Mouse (Mus musculus) neural tube, embryonic 13.5 days (tissue): ENCODE results near the gene C1qtnf5. TPM values are rescaled to one million over a fixed set of nuclear protein-coding genes. Genes with fewer than 3 reads are reported as not detected.
A peak's percentile ranks its signal among the peaks of the same experiment; 100 is the strongest.

Experiments used
- ATAC-seq: fragments of 200-750 bp; cut with Nextera tagmentation; 2 replicates; pipeline ENCODE4 v1.8.0; 2017; ENCODE audit warnings: low read depth, mild to moderate bottlenecking, moderate TSS enrichment, moderate library complexity
- H3K27ac ChIP-seq: fragments of 300-500 bp; sonication (generic); replicated peaks from 2 replicates; pipeline ENCODE4 v1.5.1; 2015; ENCODE audit warnings: moderate library complexity, mild to moderate bottlenecking, inconsistent platforms
- H3K27me3 ChIP-seq: fragments of 300-500 bp; sonication (generic); 2 replicates; pipeline ENCODE4 v1.6.1; 2015; ENCODE audit warnings: mild to moderate bottlenecking, inconsistent platforms
- H3K36me3 ChIP-seq: fragments of 300-500 bp; sonication (generic); 2 replicates; pipeline ENCODE4 v1.6.1; 2015; ENCODE audit warnings: mild to moderate bottlenecking, inconsistent platforms
- H3K4me1 ChIP-seq: fragments of 300-500 bp; sonication (generic); replicated peaks from 2 replicates; pipeline ENCODE4 v1.6.1; 2015; ENCODE audit warnings: inconsistent platforms
- H3K4me2 ChIP-seq: fragments of 300-500 bp; sonication (generic); 2 replicates; pipeline ENCODE4 v1.6.1; 2015; ENCODE audit warnings: inconsistent platforms, mild to moderate bottlenecking, moderate library complexity
- H3K4me3 ChIP-seq: fragments of 300-500 bp; sonication (generic); 2 replicates; pipeline ENCODE4 v1.5.1; 2015; ENCODE audit warnings: mild to moderate bottlenecking, inconsistent platforms
- H3K9ac ChIP-seq: fragments of 300-500 bp; sonication (generic); 2 replicates; pipeline ENCODE4 v1.6.1; 2015; ENCODE audit warnings: moderate library complexity, mild to moderate bottlenecking, inconsistent platforms
- H3K9me3 ChIP-seq: fragments of 300-500 bp; sonication (generic); 2 replicates; pipeline ENCODE4 v1.6.1; 2016; ENCODE audit warnings: inconsistent platforms
- WGBS: fragments of 180-500 bp; shearing (Covaris S2); methylation state at CpG from one replicate; pipeline ENCODE4 v1.1.7; 2015; 5-methylcytosine and 5-hydroxymethylcytosine counted together
- polyA plus RNA-seq: library from polyadenylated mRNA; unstranded; fragments of >200 nt; fragmentation: Nextera tagmentation; extraction: Ambion mirVana; gene quantifications from 2 replicates; pipeline ENCODE4 v1.2.1, GENCODE M21; 2015

C1qtnf5 gene
- polyA plus RNA-seq, 1 experiment from 2014 or later: 3.6 TPM

GRCm38 (mm10) chr9:44094737-44095136 lies 12.3 kb upstream of the C1qtnf5 start:
- no peak overlapping the region for H3K4me3 ChIP-seq
- peaks cover 13% of the 10 kb centered on the region; the same call in 1 of the 2 replicates for H3K36me3 ChIP-seq
- no peaks in the 10 kb centered on the region for H3K9me3 ChIP-seq
- ATAC-seq: no peak
- 90% methylated on average over 3 of the region's 3 CpGs for WGBS
- no peak overlapping the region for H3K4me2 ChIP-seq
- no peaks in the 10 kb centered on the region for H3K27me3 ChIP-seq
- no peak overlapping the region for H3K9ac ChIP-seq
- H3K27ac ChIP-seq: no peak overlapping the region
- peaks cover 17% of the 10 kb centered on the region for H3K4me1 ChIP-seq

GRCm38 (mm10) chr9:44095781-44096180 lies 11.3 kb upstream of the C1qtnf5 start:
- no peak for ATAC-seq
- H3K4me1 ChIP-seq: peaks cover 17% of the 10 kb centered on the region

GRCm38 (mm10) chr9:44096536-44096935 lies 10.5 kb upstream of the C1qtnf5 start:
- no peak overlapping the region for H3K9ac ChIP-seq
- H3K4me3 ChIP-seq: no peak overlapping the region
- no peaks in the 10 kb centered on the region for H3K27me3 ChIP-seq
- peaks cover 17% of the 10 kb centered on the region for H3K4me1 ChIP-seq
- WGBS: 20% methylated on average over 9 of the region's 9 CpGs
- peak; percentile 72 for ATAC-seq
- H3K27ac ChIP-seq: no peak overlapping the region
- H3K9me3 ChIP-seq: no peaks in the 10 kb centered on the region
- H3K4me2 ChIP-seq: no peak overlapping the region
- peaks cover 9% of the 10 kb centered on the region; the same call in 1 of the 2 replicates for H3K36me3 ChIP-seq

More at GRCm38 (mm10) chr9:44095781-44096180, 11.3 kb upstream of the C1qtnf5 start:
- no peak overlapping the region for H3K9ac ChIP-seq
- no peaks in the 10 kb centered on the region for H3K9me3 ChIP-seq
- no peaks in the 10 kb centered on the region for H3K27me3 ChIP-seq
- H3K27ac ChIP-seq: no peak overlapping the region
- WGBS: 89% methylated on average over 9 of the region's 9 CpGs
- no peak overlapping the region for H3K4me3 ChIP-seq
- H3K4me2 ChIP-seq: no peak overlapping the region
- H3K36me3 ChIP-seq: peaks cover 13% of the 10 kb centered on the region; the same call in 1 of the 2 replicates

GRCm38 (mm10) chr9:44101490-44101889 lies 5.6 kb upstream of the C1qtnf5 start, which contains the start of gene Mfrp:
Mfrp (plus strand) TSS chr9:44101729.
- Histone ChIP-seq H3K27ac (no peak within 1 kb of the TSS), H3K4me1 (peaks cover 11% of the 10 kb centered on the region), H3K4me3 (no peak within 1 kb of the TSS), H3K36me3 (peaks cover 8% of the 10 kb centered on the region; the same call in 1 of the 2 replicates), H3K9me3 (no peaks in the 10 kb centered on the region), H3K27me3 (no peaks in the 10 kb centered on the region), H3K9ac (no peak within 1 kb of the TSS), H3K4me2 (no peak within 1 kb of the TSS)
- WGBS: 75% methylated on average over 9 of the region's 9 CpGs
- ATAC-seq: no peak

- Histone ChIP-seq H3K36me3 (peaks cover 8% of the 10 kb centered on the region; the same call in 1 of the 2 replicates), H3K27ac (no peak overlapping the region), H3K4me2 (no peak overlapping the region), H3K9me3 (no peaks in the 10 kb centered on the region), H3K9ac (no peak overlapping the region), H3K27me3 (no peaks in the 10 kb centered on the region), H3K4me3 (no peak overlapping the region), H3K4me1 (peaks cover 41% of the 10 kb centered on the region)
- 92% methylated on average over 7 of the region's 7 CpGs for WGBS
- no peak for ATAC-seq
These were observed 2.2 kb upstream of the C1qtnf5 start for GRCm38 (mm10) chr9:44104881-44105280.

- Histone ChIP-seq H3K4me2 (no peak overlapping the region), H3K27me3 (no peaks in the 10 kb centered on the region), H3K9ac (no peak overlapping the region), H3K27ac (no peak overlapping the region), H3K4me3 (no peak overlapping the region), H3K9me3 (no peaks in the 10 kb centered on the region), H3K36me3 (peaks cover 8% of the 10 kb centered on the region; the same call in 1 of the 2 replicates), H3K4me1 (peaks cover 50% of the 10 kb centered on the region)
- 87% methylated on average over 10 of the region's 10 CpGs for WGBS
- ATAC-seq: no peak
These were observed 1.3 kb upstream of the C1qtnf5 start for GRCm38 (mm10) chr9:44105781-44106180.

GRCm38 (mm10) chr9:44106182-44106581 lies 863 bp upstream of the C1qtnf5 start:
- peaks cover 8% of the 10 kb centered on the region; the same call in 1 of the 2 replicates for H3K36me3 ChIP-seq
- H3K27ac ChIP-seq: peak overlapping the region; percentile 72
- no peak overlapping the region for H3K4me3 ChIP-seq
- no peaks in the 10 kb centered on the region for H3K9me3 ChIP-seq
- H3K4me2 ChIP-seq: no peak overlapping the region
- 0 out of 2 replicates have a peak overlapping the region, but pooled peaks have one; percentile 60 for H3K9ac ChIP-seq
- ATAC-seq: no peak
- H3K4me1 ChIP-seq: peaks cover 52% of the 10 kb centered on the region
- WGBS: 95% methylated on average over 7 of the region's 7 CpGs
- no peaks in the 10 kb centered on the region for H3K27me3 ChIP-seq

- ATAC-seq: no peak
- Histone ChIP-seq H3K27me3 (no peaks in the 10 kb centered on the region), H3K36me3 (peaks cover 8% of the 10 kb centered on the region; the same call in 1 of the 2 replicates), H3K4me3 (no peak overlapping the region), H3K9ac (peak overlapping the region; percentile 60; the same call in 1 of the 2 replicates), H3K4me1 (peaks cover 53% of the 10 kb centered on the region), H3K9me3 (no peaks in the 10 kb centered on the region), H3K4me2 (peak overlapping the region; percentile 33; the same call in 1 of the 2 replicates), H3K27ac (peak overlapping the region; percentile 72)
- WGBS: 68% methylated on average over 4 of the region's 4 CpGs
These were observed 449 bp upstream of the C1qtnf5 start for GRCm38 (mm10) chr9:44106596-44106995.

GRCm38 (mm10) chr9:44107557-44108179 lies 623 bp downstream of the C1qtnf5 start:
- H3K4me2 ChIP-seq: peak overlapping the region; percentile 33
- no peaks in the 10 kb centered on the region for H3K9me3 ChIP-seq
- peak overlapping the region; percentile 72 for H3K27ac ChIP-seq
- no peak overlapping the region for H3K4me3 ChIP-seq
- H3K27me3 ChIP-seq: no peaks in the 10 kb centered on the region
- H3K9ac ChIP-seq: peak overlapping the region; percentile 60
- peaks cover 8% of the 10 kb centered on the region; the same call in 1 of the 2 replicates for H3K36me3 ChIP-seq
- peaks cover 63% of the 10 kb centered on the region for H3K4me1 ChIP-seq
- 39% methylated on average over 25 of the region's 25 CpGs for WGBS
- ATAC-seq: peak; percentile 12; the same call in 1 of the 2 replicates

GRCm38 (mm10) chr9:44108269-44109055 lies 1.4 kb downstream of the C1qtnf5 start:
- Histone ChIP-seq H3K9ac (peak overlapping the region; percentile 60), H3K4me3 (no peak overlapping the region)

GRCm38 (mm10) chr9:44109360-44110095 lies 2.5 kb downstream of the C1qtnf5 start:
- H3K4me1 ChIP-seq: peaks cover 70% of the 10 kb centered on the region
- H3K36me3 ChIP-seq: peaks cover 3% of the 10 kb centered on the region; the same call in 1 of the 2 replicates
- H3K27ac ChIP-seq: peak overlapping the region; percentile 49; the same call in 1 of the 2 replicates
- WGBS: 34% methylated on average over 9 of the region's 9 CpGs
- H3K27me3 ChIP-seq: no peaks in the 10 kb centered on the region
- H3K9ac ChIP-seq: peak overlapping the region; percentile 50
- H3K4me2 ChIP-seq: peak overlapping the region; percentile 33
- H3K4me3 ChIP-seq: no peak overlapping the region
- ATAC-seq: no peak
- H3K9me3 ChIP-seq: no peaks in the 10 kb centered on the region

More at GRCm38 (mm10) chr9:44108269-44109055, 1.4 kb downstream of the C1qtnf5 start:
- WGBS: 80% methylated on average over 31 of the region's 31 CpGs
- Histone ChIP-seq H3K27ac (peak overlapping the region; percentile 72; the same call in 1 of the 2 replicates), H3K4me2 (peak overlapping the region; percentile 33), H3K27me3 (no peaks in the 10 kb centered on the region), H3K36me3 (peaks cover 8% of the 10 kb centered on the region; the same call in 1 of the 2 replicates), H3K4me1 (peaks cover 64% of the 10 kb centered on the region), H3K9me3 (no peaks in the 10 kb centered on the region)
- 0 out of 2 replicates have a peak, but pooled peaks have one; percentile 1 for ATAC-seq
